Mouse (Mus musculus) stomach, postnatal 0 days (tissue): Measurements from ENCODE around the gene Abcc8.

Source experiments
- CTCF ChIP-seq: IDR thresholded peaks from 2 replicates; pipeline ENCODE4 v1.5.1; 2016; ENCODE audit warnings: antibody characterized with exemption, low read depth, mild to moderate bottlenecking, moderate library complexity
- EP300 ChIP-seq: optimal IDR thresholded peaks from 2 replicates; pipeline ENCODE3; 2016; ENCODE audit warnings: antibody characterized with exemption

DNA sequence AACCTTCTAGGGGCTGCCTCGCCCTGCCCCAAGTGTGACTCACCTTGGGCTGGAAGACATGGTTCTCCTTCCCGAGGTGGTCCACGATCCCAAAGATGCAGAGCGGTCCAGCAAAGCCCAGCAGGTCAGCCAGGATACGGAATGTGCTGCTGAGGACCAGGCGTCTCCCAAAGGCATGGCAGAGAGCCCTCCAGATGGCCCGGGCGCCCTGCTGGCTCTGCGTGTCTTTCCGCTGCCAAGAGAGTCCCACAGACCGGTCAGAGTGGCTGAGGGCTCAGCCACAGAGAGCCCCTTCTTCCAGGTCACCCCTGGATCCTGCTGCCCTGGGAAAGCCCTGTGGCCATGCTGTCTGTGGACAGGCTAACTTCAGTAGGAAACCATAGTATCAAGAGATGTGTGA lies 14.0 kb downstream of the Abcc8 start:
- TF ChIP-seq CTCF (no peak), EP300 (no peak)
